Mouse (Mus musculus) lung, adult 18-20 months (tissue): ENCODE results near the gene Nup37.

Experiments
- DNase-seq, 2 experiments: peaks; one replicate each; pipeline ENCODE4 v3.0.0; 2022; ENCODE audit warnings: mixed read lengths in 2 of 2

Nup37 gene

GRCm38 (mm10) chr10:88146707-88147477 is at the start of gene Nup37, which contains the start of gene Parpbp:
Nup37 (plus strand) TSS chr10:88146992.
Parpbp (minus strand) TSS chr10:88146941.
- peak; percentile 84 to 85 for DNase-seq

- DNase-seq, result no peak
Observed at GRCm38 (mm10) chr10:88106169-88106568, 40.6 kb upstream of the Nup37 start.

GRCm38 (mm10) chr10:88113290-88113689 is 33.5 kb upstream of the Nup37 start:
- no peak for DNase-seq

- DNase-seq, result no peak
Observed at GRCm38 (mm10) chr10:88119721-88120120, 27.1 kb upstream of the Nup37 start.

- no peak for DNase-seq
Observed at GRCm38 (mm10) chr10:88135630-88136029, 11.2 kb upstream of the Nup37 start.

GRCm38 (mm10) chr10:88146187-88146586 is 605 bp upstream of the Nup37 start:
- DNase-seq, result no peak

GRCm38 (mm10) chr10:88150381-88150780 is 3.6 kb downstream of the Nup37 start:
- no peak for DNase-seq

GRCm38 (mm10) chr10:88151658-88152057 is 4.9 kb downstream of the Nup37 start:
- no peak for DNase-seq

GRCm38 (mm10) chr10:88162096-88162495 is 15.3 kb downstream of the Nup37 start:
- no peak for DNase-seq

GRCm38 (mm10) chr10:88162676-88163075 is 15.9 kb downstream of the Nup37 start:
- no peak for DNase-seq

GRCm38 (mm10) chr10:88166158-88166557 is 19.4 kb downstream of the Nup37 start:
- DNase-seq, result no peak

- no peak for DNase-seq
Observed at GRCm38 (mm10) chr10:88167438-88168077, 20.8 kb downstream of the Nup37 start.

- DNase-seq, result no peak
Observed at GRCm38 (mm10) chr10:88200541-88200940, 53.7 kb downstream of the Nup37 start.

GRCm38 (mm10) chr10:88200951-88201638 is 54.3 kb downstream of the Nup37 start, which contains the start of gene Washc3:
Washc3 (plus strand) TSS chr10:88201093.
- peak; percentile 91 to 94 for DNase-seq

GRCm38 (mm10) chr10:88201650-88202049 is 54.9 kb downstream of the Nup37 start:
- DNase-seq, result no peak

- no peak for DNase-seq
Observed at GRCm38 (mm10) chr10:88202581-88202980, 55.8 kb downstream of the Nup37 start.

GRCm38 (mm10) chr10:88203236-88203635 is 56.4 kb downstream of the Nup37 start:
- DNase-seq, result no peak

- no peak for DNase-seq
Observed at GRCm38 (mm10) chr10:88212644-88213043, 65.9 kb downstream of the Nup37 start.

GRCm38 (mm10) chr10:88214800-88215514 is 68.2 kb downstream of the Nup37 start:
- DNase-seq, result no peak

GRCm38 (mm10) chr10:88218161-88218560 is 71.4 kb downstream of the Nup37 start:
- DNase-seq, result no peak

- DNase-seq, result no peak
Observed at GRCm38 (mm10) chr10:88221718-88222117, 74.9 kb downstream of the Nup37 start.

- DNase-seq, result no peak
Observed at GRCm38 (mm10) chr10:88225421-88225820, 78.6 kb downstream of the Nup37 start.

GRCm38 (mm10) chr10:88227962-88228361 is 81.2 kb downstream of the Nup37 start:
- no peak for DNase-seq
